ENCODE assay signal across 15 mouse cellular contexts in genomic region chr1:73149926-73150325, GRCm38 (mm10).
"Had no signal": no experiment of that assay in that cellular context is flagged by ENCODE, and none has a peak within 500 bp of the region (broad histone marks: within the 10 kb centered on the region; RNA-seq: fewer than 3 reads in every experiment).

No protein-coding gene starts in this region.

- H3K36me3 ChIP-seq: neural tube, embryonic 15.5 days; stomach, embryonic 15.5 days had no signal

- H3K4me2 ChIP-seq: neural tube, embryonic 15.5 days; stomach, embryonic 15.5 days had no signal

- H3K27ac ChIP-seq: neural tube, embryonic 15.5 days; stomach, embryonic 15.5 days; stomach, postnatal 0 days had no signal

- H3K9ac ChIP-seq: neural tube, embryonic 15.5 days; stomach, embryonic 15.5 days had no signal

- DNase-seq: retina, postnatal 1 day; right cerebral cortex, adult 18-20 months; right cerebral cortex, postnatal 14 days; right cerebral cortex, postnatal 25 days; right cerebral cortex, postnatal 4 days; spleen, adult 18-20 months; thymus, adult 18-20 months; thymus, adult 2 months; thymus, postnatal 14 days; thymus, postnatal 25 days; thymus, postnatal 36 days; thymus, postnatal 4 days had no signal

- H3K27me3 ChIP-seq: neural tube, embryonic 15.5 days; stomach, embryonic 15.5 days had no signal

- H3K9me3 ChIP-seq: neural tube, embryonic 15.5 days; stomach, embryonic 15.5 days had no signal

- H3K4me1 ChIP-seq: neural tube, embryonic 15.5 days; stomach, embryonic 15.5 days had no signal

- H3K4me3 ChIP-seq: neural tube, embryonic 15.5 days; stomach, embryonic 15.5 days had no signal
